8 mouse cellular contexts compared by ENCODE assay signal in the genomic region with DNA sequence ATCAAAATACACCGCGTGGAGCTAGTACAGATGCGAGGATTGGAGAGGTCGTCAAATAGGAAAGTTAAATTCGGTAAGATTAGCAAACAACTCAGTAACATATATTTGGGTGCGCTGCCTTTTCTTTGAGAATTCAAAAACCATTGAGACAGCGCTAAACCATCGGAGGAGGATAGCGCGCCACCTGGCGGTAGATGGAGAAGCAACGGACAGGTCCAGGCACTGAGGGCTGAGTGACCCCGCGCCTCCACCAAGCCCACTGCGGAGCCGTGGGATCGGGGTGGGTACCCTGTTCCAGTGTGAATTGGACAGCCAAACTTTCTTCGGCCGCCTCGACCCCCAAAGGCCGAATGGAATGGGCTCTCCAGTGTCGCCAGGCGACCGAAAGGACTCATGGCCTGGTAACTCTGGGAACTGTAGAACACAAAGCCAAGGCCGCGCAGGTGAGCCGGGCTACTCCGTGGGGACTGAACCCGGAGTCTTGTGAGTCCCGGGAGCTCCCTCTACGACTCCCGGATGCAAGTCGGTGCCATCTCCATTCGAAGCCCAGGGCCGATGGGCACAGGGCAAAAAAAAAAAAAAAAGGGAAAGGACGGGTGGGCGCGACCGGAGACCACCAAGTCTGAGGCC. TPM values are rescaled to one million over a fixed set of nuclear protein-coding genes. Genes with fewer than 3 reads are reported as not detected.
DNase-seq lines count a peak whose midpoint lies in the region; ATAC-seq lines count a peak whose summit lies in the region.

No protein-coding gene starts in this region.

- no peaks in the 10 kb centered on the region for H3K9me3 ChIP-seq in embryonic facial prominence, embryonic 14.5 days (ENCODE audit: control insufficient read depth, low read length)
- no peaks in the 10 kb centered on the region for H3K9me3 ChIP-seq in heart, embryonic 10.5 days
- no peaks in the 10 kb centered on the region for H3K9me3 ChIP-seq in kidney, embryonic 15.5 days (replicated peaks)
- no peaks in the 10 kb centered on the region for H3K9me3 ChIP-seq in limb, embryonic 15.5 days

- peak overlapping the region; percentile 88 for H3K9ac ChIP-seq in embryonic facial prominence, embryonic 14.5 days (ENCODE audit: low read depth, low read length)
- H3K9ac ChIP-seq in kidney, embryonic 15.5 days: peak overlapping the region; percentile 83
- H3K9ac ChIP-seq in limb, embryonic 15.5 days: peak overlapping the region; percentile 76

- H3K4me3 ChIP-seq in embryonic facial prominence, embryonic 14.5 days (ENCODE audit: low read depth, low read length): peak overlapping the region; percentile 73
- peak overlapping the region; percentile 66 for H3K4me3 ChIP-seq in heart, embryonic 10.5 days
- peak overlapping the region; percentile 69 for H3K4me3 ChIP-seq in kidney, embryonic 15.5 days (replicated peaks)
- peak overlapping the region; percentile 69 for H3K4me3 ChIP-seq in limb, embryonic 15.5 days

- H3K27me3 ChIP-seq in embryonic facial prominence, embryonic 14.5 days (replicated peaks; ENCODE audit: control insufficient read depth, insufficient read depth, low read length): no peaks in the 10 kb centered on the region
- H3K27me3 ChIP-seq in heart, embryonic 10.5 days (ENCODE audit: insufficient read depth, poor library complexity, severe bottlenecking): peaks cover 39% of the 10 kb centered on the region
- peaks cover 27% of the 10 kb centered on the region for H3K27me3 ChIP-seq in kidney, embryonic 15.5 days
- H3K27me3 ChIP-seq in limb, embryonic 15.5 days: 0 out of 2 replicates have a peak, but pooled peaks cover 3% of the 10 kb centered on the region

- H3K4me2 ChIP-seq in embryonic facial prominence, embryonic 14.5 days (ENCODE audit: low read depth, low read length): peak overlapping the region; percentile 63
- peak overlapping the region; percentile 90 for H3K4me2 ChIP-seq in kidney, embryonic 15.5 days
- peak overlapping the region; percentile 75 for H3K4me2 ChIP-seq in limb, embryonic 15.5 days

- H3K4me1 ChIP-seq in embryonic facial prominence, embryonic 14.5 days (ENCODE audit: control insufficient read depth, insufficient read depth, low read length): peaks cover 12% of the 10 kb centered on the region; the same call in 1 of the 2 replicates
- peaks cover 13% of the 10 kb centered on the region; the same call in 1 of the 2 replicates for H3K4me1 ChIP-seq in heart, embryonic 10.5 days
- peaks cover 35% of the 10 kb centered on the region for H3K4me1 ChIP-seq in kidney, embryonic 15.5 days
- H3K4me1 ChIP-seq in limb, embryonic 15.5 days: peaks cover 16% of the 10 kb centered on the region

- peak overlapping the region; percentile 90 for H3K27ac ChIP-seq in embryonic facial prominence, embryonic 14.5 days (replicated peaks; ENCODE audit: low read depth, low read length)
- H3K27ac ChIP-seq in heart, embryonic 10.5 days: peak overlapping the region; percentile 79
- H3K27ac ChIP-seq in kidney, embryonic 15.5 days: no peak overlapping the region
- peak overlapping the region; percentile 54; the same call in 1 of the 2 replicates for H3K27ac ChIP-seq in limb, embryonic 15.5 days

- peaks cover 18% of the 10 kb centered on the region for H3K36me3 ChIP-seq in embryonic facial prominence, embryonic 14.5 days (ENCODE audit: control insufficient read depth, insufficient read depth, low read length)
- peaks cover 9% of the 10 kb centered on the region; the same call in 1 of the 2 replicates for H3K36me3 ChIP-seq in heart, embryonic 10.5 days
- H3K36me3 ChIP-seq in kidney, embryonic 15.5 days: peaks cover 4% of the 10 kb centered on the region
- H3K36me3 ChIP-seq in limb, embryonic 15.5 days: 0 out of 2 replicates have a peak, but pooled peaks cover 4% of the 10 kb centered on the region

- DNase-seq in 416B (ENCODE audit: low read depth): peak; percentile 58
- DNase-seq in adrenal gland, postnatal 4 days (ENCODE audit: low spot score in 2 of 2): peak; percentile 57 to 59
- peak; percentile 92 for DNase-seq in embryonic facial prominence, embryonic 14.5 days (ENCODE audit: low spot score)
- DNase-seq in heart, embryonic 10.5 days (ENCODE audit: low spot score): peak; percentile 85
- peak; percentile 88 for DNase-seq in naive thymus-derived CD4-positive, alpha-beta T cell, adult 2 months (ENCODE audit: low read depth)
- peak; percentile 69 to 92 for DNase-seq in spleen, postnatal 4 days (ENCODE audit: low spot score in 2 of 2)

- peak; percentile 81 for ATAC-seq in embryonic facial prominence, embryonic 14.5 days (ENCODE audit: low read depth)
- peak; percentile 70 for ATAC-seq in kidney, embryonic 15.5 days (replicated peaks; ENCODE audit: low FRiP score)
- peak; percentile 57; the same call in 1 of the 2 replicates for ATAC-seq in limb, embryonic 15.5 days (ENCODE audit: insufficient number of reproducible peaks, low FRiP score, low TSS enrichment, low read depth)

- WGBS in embryonic facial prominence, embryonic 14.5 days: under 1% methylated on average over 35 of the region's 39 CpGs
- WGBS in heart, embryonic 10.5 days: 4% methylated on average over 39 of the region's 39 CpGs
- 3% methylated on average over 39 of the region's 39 CpGs for WGBS in kidney, embryonic 15.5 days
- WGBS in limb, embryonic 15.5 days: 2% methylated on average over 39 of the region's 39 CpGs

RNA-seq across cellular contexts. Expression of a gene that starts 1.5 kb away (rescaled TPM):
- total RNA-seq in adrenal gland, postnatal 4 days (2021): 10 to 100 TPM; 17.5 to 22.3 TPM
- polyA plus RNA-seq in embryonic facial prominence, embryonic 14.5 days (2014; fragmentation: Nextera tagmentation; extraction: Ambion mirVana): 92.5 and 125 TPM in 2 replicates
- polyA plus RNA-seq in heart, embryonic 10.5 days (2016; fragmentation: Nextera tagmentation; extraction: Ambion mirVana): 29.8 and 50.3 TPM in 2 replicates
- polyA plus RNA-seq in kidney, embryonic 15.5 days (2015; fragmentation: Nextera tagmentation; extraction: Ambion mirVana): 51.1 and 62.5 TPM in 2 replicates
- polyA plus RNA-seq in limb, embryonic 15.5 days (2015; fragmentation: Nextera tagmentation; extraction: Ambion mirVana): 112 and 115 TPM in 2 replicates

RNA-seq across cellular contexts. Expression of a gene that starts 26.5 kb away (rescaled TPM):
- 10 to 100 TPM; 33.6 to 38.2 TPM for total RNA-seq in adrenal gland, postnatal 4 days (2021)
- polyA plus RNA-seq in embryonic facial prominence, embryonic 14.5 days (2014; fragmentation: Nextera tagmentation; extraction: Ambion mirVana): 73.8 and 93.3 TPM in 2 replicates
- polyA plus RNA-seq in heart, embryonic 10.5 days (2016; fragmentation: Nextera tagmentation; extraction: Ambion mirVana): 42.4 and 54.5 TPM in 2 replicates
- polyA plus RNA-seq in kidney, embryonic 15.5 days (2015; fragmentation: Nextera tagmentation; extraction: Ambion mirVana): 74.0 and 78.8 TPM in 2 replicates
- polyA plus RNA-seq in limb, embryonic 15.5 days (2015; fragmentation: Nextera tagmentation; extraction: Ambion mirVana): 56.2 and 60.5 TPM in 2 replicates
